Mouse (Mus musculus): ENCODE data around the gene Nemf. TPM values are rescaled to one million over a fixed set of nuclear protein-coding genes. Genes with fewer than 3 reads are reported as not detected.
"Not testable (repeated sequence)": the region's sequence is repeated elsewhere in the genome, so short reads cannot be mapped to it uniquely, and the experiment has no call there.

Nemf gene
- polyA plus RNA-seq, 1 experiment from 2014 or later, result 28.3 TPM

DNA sequence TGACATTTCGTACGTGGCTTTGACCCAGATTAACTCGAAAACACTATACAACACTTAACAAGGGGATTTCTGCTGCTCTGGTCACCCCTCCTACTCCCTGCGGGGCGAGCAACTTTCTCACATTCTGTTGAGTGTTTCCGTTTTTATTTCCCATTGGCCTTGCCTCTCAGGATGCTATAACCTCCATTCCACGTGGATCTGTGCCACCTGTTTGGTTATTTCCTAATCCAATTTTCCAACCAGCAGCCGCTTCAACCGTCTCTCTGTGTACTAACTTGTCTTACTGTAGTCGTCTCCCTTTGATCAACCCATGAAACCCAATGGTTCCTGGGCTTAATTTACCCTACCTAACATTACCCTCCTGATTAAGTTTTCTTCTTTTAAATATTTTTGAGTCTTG, 36.1 kb upstream of the Nemf start:
- H3K9me3 ChIP-seq (ENCODE audit: low read length), result no peaks in the 10 kb centered on the region; the same call in 1 of the 2 replicates
- WGBS (ENCODE audit: insufficient replicate concordance), result 80% methylated on average over 10 of the region's 10 CpGs
- no peak for ATAC-seq

DNA sequence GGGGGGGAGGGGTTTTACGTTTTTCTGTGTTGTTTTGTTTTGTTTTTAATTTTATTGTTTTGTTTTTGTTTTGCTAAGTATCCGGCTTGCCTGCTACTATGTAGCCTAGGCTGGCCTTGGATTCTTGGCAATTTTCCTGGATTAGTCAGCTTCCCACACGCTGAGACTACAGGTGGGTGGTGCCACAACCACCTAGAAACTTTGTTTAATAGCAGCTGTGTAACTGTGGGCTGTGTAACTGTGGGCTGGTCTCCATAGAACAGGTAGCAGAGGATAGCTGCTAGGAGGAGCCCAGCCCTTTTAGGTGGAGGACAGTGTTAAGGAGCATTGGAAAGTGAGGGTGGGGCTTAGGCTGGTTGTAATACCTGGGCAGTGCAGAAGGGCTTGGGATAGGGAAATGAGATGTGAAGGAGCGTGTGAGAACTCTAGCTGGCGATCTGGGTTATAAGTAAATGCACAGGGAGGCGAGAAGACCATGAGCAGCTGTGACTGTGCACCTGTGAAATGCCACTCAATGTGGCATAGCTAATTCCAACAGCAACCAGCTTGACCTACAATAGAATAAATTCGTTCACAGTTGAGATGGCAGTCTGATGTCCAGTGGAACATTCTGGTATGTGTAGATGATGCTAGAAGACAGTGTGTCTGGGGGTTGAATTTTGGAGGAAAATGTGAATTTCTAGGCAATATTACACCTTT, 33.2 kb upstream of the Nemf start:
- H3K27me3 ChIP-seq (ENCODE audit: insufficient read depth, low read length), result no peaks in the 10 kb centered on the region
- no peak overlapping the region for H3K4me2 ChIP-seq (ENCODE audit: low read depth, low read length)
- no peaks in the 10 kb centered on the region for H3K36me3 ChIP-seq (replicated peaks; ENCODE audit: insufficient read depth, low read length)
- 73% methylated on average over 7 of the region's 7 CpGs for WGBS (ENCODE audit: insufficient replicate concordance)
- no peaks in the 10 kb centered on the region for H3K4me1 ChIP-seq (ENCODE audit: insufficient read depth)
- H3K9me3 ChIP-seq (ENCODE audit: low read length), result no peaks in the 10 kb centered on the region; the same call in 1 of the 2 replicates
- no peak overlapping the region for H3K27ac ChIP-seq (ENCODE audit: low read depth)
- ATAC-seq (no peak), DNase-seq (no peak)
- no peak overlapping the region for H3K9ac ChIP-seq (replicated peaks)
- H3K4me3 ChIP-seq (ENCODE audit: low read depth, low read length), result no peak overlapping the region
- TF ChIP-seq EP300 (IDR thresholded peaks at IDR 0.05; ENCODE audit: low read depth), result no peak
- TF ChIP-seq CTCF (IDR thresholded peaks at IDR 0.05; ENCODE audit: low read depth), result no peak

More for the DNA sequence above, 36.1 kb upstream of the Nemf start:
- Histone ChIP-seq H3K4me1 (ENCODE audit: insufficient read depth) (no peaks in the 10 kb centered on the region), H3K36me3 (replicated peaks; ENCODE audit: insufficient read depth, low read length) (no peaks in the 10 kb centered on the region), H3K4me3 (ENCODE audit: low read depth, low read length) (no peak overlapping the region), H3K9ac (replicated peaks) (no peak overlapping the region), H3K4me2 (ENCODE audit: low read depth, low read length) (no peak overlapping the region), H3K27me3 (ENCODE audit: insufficient read depth, low read length) (no peaks in the 10 kb centered on the region), H3K27ac (ENCODE audit: low read depth) (no peak overlapping the region)
- DNase-seq, result no peak
- TF ChIP-seq EP300 (IDR thresholded peaks at IDR 0.05; ENCODE audit: low read depth) (no peak), CTCF (IDR thresholded peaks at IDR 0.05; ENCODE audit: low read depth) (no peak)

DNA sequence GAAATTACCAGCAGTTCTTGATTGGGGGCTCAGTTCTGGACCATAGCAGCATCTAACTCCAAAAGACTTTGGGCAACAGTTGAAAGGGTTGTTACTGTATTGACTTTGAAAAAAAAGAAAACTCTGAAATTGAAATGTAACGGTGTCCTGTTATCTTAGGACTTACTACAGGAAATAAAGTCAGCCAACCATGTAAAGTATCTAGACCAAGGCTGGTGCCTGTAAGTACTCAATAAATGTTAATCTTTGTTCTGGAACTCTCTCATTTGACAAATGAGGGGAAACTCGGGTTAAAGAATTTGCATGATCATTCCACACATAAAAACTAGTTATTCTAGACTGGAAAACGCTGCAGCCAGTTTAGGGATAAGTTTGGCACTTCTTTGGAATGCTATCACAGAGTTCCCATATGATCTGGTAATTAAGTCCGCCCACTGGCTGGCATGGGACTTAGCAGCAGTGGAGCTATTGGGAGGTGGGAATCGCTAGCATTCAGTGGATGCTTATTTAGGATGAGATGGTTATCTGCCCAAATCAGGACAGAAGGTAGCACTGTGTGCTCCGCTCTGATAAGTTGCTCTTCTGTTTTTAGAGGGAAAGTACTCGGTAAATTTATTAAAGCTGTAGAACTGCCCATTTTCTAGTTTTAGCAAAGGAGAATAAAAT, 32.4 kb upstream of the Nemf start:
- DNase-seq (no peak), ATAC-seq (no peak)
- H3K27me3 ChIP-seq (ENCODE audit: insufficient read depth, low read length), result no peaks in the 10 kb centered on the region
- no peak overlapping the region for H3K9ac ChIP-seq (replicated peaks)
- WGBS (ENCODE audit: insufficient replicate concordance), result 53% methylated on average over 7 of the region's 7 CpGs
- no peak overlapping the region for H3K27ac ChIP-seq (ENCODE audit: low read depth)
- H3K4me3 ChIP-seq (ENCODE audit: low read depth, low read length), result no peak overlapping the region
- no peak overlapping the region for H3K4me2 ChIP-seq (ENCODE audit: low read depth, low read length)
- no peaks in the 10 kb centered on the region for H3K9me3 ChIP-seq (ENCODE audit: low read length)
- peaks cover 3% of the 10 kb centered on the region; the same call in 1 of the 2 replicates for H3K4me1 ChIP-seq (ENCODE audit: insufficient read depth)
- TF ChIP-seq CTCF (IDR thresholded peaks at IDR 0.05; ENCODE audit: low read depth) (no peak), EP300 (IDR thresholded peaks at IDR 0.05; ENCODE audit: low read depth) (no peak)
- no peaks in the 10 kb centered on the region for H3K36me3 ChIP-seq (replicated peaks; ENCODE audit: insufficient read depth, low read length)

DNA sequence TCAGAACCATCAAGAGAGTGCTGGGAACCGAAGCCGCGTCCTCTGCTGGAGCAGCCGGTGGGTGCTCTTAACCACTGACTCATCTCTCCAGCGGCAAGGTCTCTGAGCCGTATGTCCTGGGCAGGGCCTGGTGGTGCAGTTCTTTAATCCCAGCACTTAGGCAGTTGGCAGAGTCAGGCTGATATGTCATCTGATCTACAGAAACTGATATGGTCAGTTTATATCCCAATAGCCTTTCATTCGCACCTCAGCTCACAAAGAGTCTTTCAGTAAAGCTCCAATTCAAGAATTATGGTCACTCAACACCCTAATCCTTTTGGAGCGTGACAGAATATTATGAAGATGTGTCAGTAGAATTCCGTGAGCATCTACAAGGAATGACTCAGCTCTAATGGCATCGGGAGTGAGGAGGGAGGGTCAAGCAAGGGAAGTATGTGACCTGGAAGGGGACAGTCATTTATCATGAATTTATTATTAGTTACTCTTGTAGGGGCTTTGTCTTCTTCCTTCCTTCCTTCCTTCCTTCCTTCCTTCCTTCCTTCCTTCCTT, 31.4 kb upstream of the Nemf start:
- peaks cover 3% of the 10 kb centered on the region; the same call in 1 of the 2 replicates for H3K4me1 ChIP-seq (ENCODE audit: insufficient read depth)
- no peaks in the 10 kb centered on the region for H3K27me3 ChIP-seq (ENCODE audit: insufficient read depth, low read length)
- 91% methylated on average over 10 of the region's 10 CpGs for WGBS (ENCODE audit: insufficient replicate concordance)
- TF ChIP-seq CTCF (IDR thresholded peaks at IDR 0.05; ENCODE audit: low read depth) (no peak), EP300 (IDR thresholded peaks at IDR 0.05; ENCODE audit: low read depth) (no peak)
- DNase-seq (no peak), ATAC-seq (no peak)
- no peak overlapping the region for H3K4me2 ChIP-seq (ENCODE audit: low read depth, low read length)
- no peak overlapping the region for H3K4me3 ChIP-seq (ENCODE audit: low read depth, low read length)
- no peak overlapping the region for H3K9ac ChIP-seq (replicated peaks)
- no peak overlapping the region for H3K27ac ChIP-seq (ENCODE audit: low read depth)
- no peaks in the 10 kb centered on the region for H3K9me3 ChIP-seq (ENCODE audit: low read length)
- no peaks in the 10 kb centered on the region for H3K36me3 ChIP-seq (replicated peaks; ENCODE audit: insufficient read depth, low read length)

DNA sequence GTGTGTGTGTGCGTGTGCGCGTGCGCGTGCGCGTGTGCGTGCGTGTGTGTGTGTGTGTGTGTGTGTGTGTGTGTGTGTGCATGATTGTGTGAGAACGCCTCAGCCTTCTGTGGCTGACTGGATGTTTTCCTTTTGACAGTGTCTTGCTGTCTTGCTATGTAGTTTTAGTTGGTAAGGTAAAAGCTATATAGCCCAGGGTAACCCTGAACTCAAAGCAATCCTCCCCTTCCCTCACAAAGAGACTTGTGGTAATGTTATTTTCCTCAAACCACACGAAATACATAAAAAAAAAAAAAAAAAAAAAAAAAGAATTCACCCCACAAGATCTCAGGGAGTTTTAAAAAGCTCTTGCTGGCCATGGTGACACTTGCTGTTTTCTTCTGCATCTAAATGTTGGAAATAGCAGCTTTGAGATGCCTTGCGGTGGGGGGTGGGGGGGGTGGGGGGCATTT, 29.3 kb upstream of the Nemf start:
- not testable (repeated sequence) for H3K9me3 ChIP-seq (ENCODE audit: low read length); H3K36me3 ChIP-seq (replicated peaks; ENCODE audit: insufficient read depth, low read length); H3K4me3 ChIP-seq (ENCODE audit: low read depth, low read length); H3K27me3 ChIP-seq (ENCODE audit: insufficient read depth, low read length); H3K4me2 ChIP-seq (ENCODE audit: low read depth, low read length); H3K9ac ChIP-seq (replicated peaks); ATAC-seq; H3K4me1 ChIP-seq (ENCODE audit: insufficient read depth); DNase-seq; H3K27ac ChIP-seq (ENCODE audit: low read depth)
- 84% methylated on average over 12 of the region's 12 CpGs for WGBS (ENCODE audit: insufficient replicate concordance)

DNA sequence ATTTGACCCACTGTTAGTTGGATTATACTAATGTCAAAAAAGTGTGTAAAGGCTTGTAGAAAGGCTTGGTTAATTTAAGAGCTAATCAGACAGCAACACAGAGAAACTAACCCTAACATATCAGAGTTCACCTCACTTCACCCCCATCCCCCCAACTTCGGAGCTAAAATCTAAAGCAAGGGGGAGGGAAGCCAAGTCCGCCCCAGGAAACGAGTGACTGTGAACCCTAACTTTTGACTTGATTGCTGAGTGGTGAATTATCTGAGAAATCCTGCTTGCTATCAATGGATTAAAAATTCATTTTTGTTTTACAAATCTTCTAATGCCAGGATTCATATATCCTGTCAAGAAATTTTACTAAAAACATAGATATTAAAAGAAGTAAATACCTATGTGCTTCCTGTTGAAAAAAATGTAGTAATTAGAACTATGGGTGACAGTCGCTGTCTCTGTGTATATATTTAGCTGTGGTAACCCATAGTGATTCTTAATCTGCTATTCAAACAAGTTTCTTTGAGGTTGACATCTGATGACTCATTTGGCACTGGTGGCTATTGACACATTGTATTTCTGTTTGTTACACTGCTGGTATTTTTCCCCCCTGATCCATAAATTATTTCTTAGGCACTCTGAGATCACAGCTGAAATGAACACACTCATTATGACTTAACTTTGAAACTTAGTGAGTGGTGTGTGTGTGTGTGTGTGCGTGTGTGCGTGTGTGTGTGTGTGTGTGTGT, 28.7 kb upstream of the Nemf start:
- no peak overlapping the region for H3K4me3 ChIP-seq (ENCODE audit: low read depth, low read length)
- H3K36me3 ChIP-seq (replicated peaks; ENCODE audit: insufficient read depth, low read length), result no peaks in the 10 kb centered on the region
- H3K27me3 ChIP-seq (ENCODE audit: insufficient read depth, low read length), result no peaks in the 10 kb centered on the region
- no peak overlapping the region for H3K4me2 ChIP-seq (ENCODE audit: low read depth, low read length)
- ATAC-seq (peak; percentile 60), DNase-seq (no peak)
- H3K27ac ChIP-seq (ENCODE audit: low read depth), result no peak overlapping the region
- no peaks in the 10 kb centered on the region for H3K9me3 ChIP-seq (ENCODE audit: low read length)
- TF ChIP-seq EP300 (IDR thresholded peaks at IDR 0.05; ENCODE audit: low read depth) (0 out of 2 replicates have a peak, but pooled peaks have one; percentile 15), CTCF (IDR thresholded peaks at IDR 0.05; ENCODE audit: low read depth) (no peak)
- WGBS (ENCODE audit: insufficient replicate concordance), result 47% methylated on average over 6 of the region's 6 CpGs
- peaks cover 7% of the 10 kb centered on the region for H3K4me1 ChIP-seq (ENCODE audit: insufficient read depth)
- H3K9ac ChIP-seq (replicated peaks), result no peak overlapping the region

Measured in liver, postnatal 0 days (tissue).